Mouse (Mus musculus): ENCODE results near the gene Sh2d4b.
A peak's percentile ranks its signal among the peaks of the same experiment; 100 is the strongest.

Sh2d4b gene

DNA sequence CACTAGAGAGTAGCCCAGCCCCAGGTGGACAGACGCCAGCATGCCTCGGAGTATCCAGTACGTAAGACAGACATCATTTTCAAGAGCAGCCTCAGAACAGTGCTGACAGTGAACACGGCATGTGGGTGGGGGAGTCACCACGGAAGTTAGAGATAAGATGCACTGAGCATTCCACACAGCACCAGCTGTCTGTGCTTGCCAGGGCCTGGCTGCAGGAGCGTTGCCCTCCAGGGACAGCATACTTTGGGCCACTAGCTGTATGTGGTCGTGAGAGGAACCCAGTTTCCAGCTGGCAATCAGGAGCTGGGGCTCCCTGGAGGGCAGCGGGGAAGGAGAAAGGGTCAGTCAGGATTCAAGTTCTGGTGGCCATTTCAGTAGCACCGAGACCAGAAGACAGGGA is 13.7 kb upstream of the Sh2d4b start:
- no peak for DNase-seq (ENCODE audit: low spot score in 2 of 2)

DNA sequence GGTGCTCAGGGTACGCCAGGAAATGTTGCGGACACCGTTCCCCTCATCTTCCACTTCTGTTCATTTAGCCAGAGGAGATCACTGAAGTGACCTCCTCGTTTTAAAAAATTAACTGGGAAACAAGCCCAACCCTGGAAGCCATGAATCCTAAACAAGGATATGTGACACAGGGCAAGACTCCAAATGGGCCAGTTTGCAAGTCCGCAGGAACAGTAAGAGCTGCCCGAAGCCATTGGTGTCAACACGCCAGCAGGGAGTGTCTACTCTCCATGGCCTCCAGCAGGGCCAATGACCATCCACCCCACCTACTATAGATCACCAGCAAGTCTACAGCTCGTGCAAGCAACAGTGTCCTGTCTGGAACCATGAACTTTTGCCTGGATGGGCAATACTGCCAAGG is 12.7 kb upstream of the Sh2d4b start:
- no peak for DNase-seq (ENCODE audit: low spot score in 2 of 2)

DNA sequence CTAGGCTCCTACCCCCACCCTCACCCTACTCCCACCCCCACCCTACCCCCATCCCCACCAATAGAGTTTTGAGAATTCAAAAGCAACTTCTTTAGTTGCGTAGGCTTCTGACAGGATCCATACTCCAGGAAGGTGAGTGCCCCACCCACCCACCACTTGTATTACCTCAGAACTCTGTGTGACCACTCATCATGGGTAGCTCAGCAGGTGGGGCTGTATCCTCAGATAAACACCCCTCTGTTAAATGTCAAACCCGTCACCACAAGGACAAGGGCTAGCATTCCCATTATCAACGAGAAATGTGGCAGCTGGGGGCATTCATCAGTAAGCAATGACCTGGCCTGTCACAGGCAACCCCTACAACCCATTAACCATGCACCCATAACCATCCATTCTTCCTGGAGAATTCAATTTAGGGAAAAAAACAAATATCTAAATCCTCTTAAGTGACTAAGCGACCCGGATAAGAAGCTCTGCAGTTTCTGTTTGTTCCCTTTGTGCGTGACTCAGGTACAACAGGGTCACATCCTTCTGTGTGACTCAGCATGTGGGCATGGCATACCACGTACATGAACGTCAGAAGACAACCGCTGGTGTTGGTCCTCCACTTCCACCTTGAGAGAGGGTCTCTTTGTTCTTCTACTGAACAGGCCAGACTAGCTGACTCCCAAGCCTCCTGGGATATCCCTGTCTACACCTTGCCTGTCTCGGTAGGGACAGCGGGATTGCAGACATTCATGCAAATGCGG is 9.4 kb upstream of the Sh2d4b start:
- no peak for DNase-seq (ENCODE audit: low spot score in 2 of 2)

DNA sequence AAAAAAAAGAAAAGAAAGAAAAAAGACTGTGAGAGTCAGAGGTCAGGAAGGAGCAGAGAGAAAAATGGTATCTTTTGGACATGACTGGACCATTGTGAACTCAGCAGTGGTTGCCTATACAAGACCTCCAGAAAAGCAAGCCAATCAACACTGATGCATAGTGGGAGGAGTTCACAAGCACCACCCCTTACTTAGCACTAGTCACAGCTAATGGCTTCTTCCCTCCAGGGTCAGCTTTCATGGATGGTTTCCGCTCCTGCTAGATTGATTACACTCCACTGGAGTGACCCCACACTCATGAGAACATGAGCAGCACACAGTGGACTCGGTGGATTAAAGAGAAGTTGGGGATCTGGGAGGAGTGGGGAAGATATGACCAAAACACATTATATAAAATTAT is 7.2 kb upstream of the Sh2d4b start:
- DNase-seq (ENCODE audit: low spot score in 2 of 2) = no peak

DNA sequence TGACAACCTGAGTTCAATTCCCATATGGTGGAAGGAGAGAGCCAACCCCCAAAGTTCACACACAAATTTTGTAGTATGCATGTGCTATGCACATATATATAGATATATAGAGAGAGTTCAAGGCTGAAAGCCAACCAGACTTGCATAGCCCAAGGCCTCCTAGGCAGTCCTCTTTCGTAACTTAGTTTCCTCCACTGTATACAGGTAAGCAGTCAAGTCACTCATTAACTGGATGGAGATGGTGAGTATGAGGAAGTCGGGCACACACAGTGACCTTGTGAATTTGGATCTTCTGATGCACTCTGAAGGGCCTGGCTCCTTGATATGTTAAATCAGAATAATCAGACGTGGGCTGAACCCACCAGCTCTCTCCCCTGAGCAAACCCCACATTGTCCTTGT is 4.8 kb upstream of the Sh2d4b start:
- DNase-seq (ENCODE audit: low spot score in 2 of 2) = no peak

DNA sequence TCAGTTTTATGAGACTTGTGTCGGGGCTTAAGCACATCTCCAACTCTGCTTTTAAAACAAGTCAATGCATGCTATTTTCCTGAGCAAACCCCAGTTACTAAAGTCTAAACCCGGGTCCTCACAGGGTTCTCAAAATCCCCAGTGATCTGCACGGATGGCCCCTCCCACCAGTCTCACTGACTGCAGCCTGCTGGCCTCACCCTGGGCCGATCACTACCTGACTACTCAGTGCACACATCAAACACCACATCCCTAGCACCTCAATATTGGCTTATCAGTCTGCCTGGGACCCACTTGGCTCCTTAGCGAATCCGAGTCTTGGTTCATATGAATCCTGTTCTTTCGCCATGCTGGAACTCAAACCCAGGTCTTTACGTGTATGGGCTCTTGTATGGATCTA is 2.6 kb upstream of the Sh2d4b start:
- DNase-seq (ENCODE audit: low spot score in 2 of 2) = no peak

DNA sequence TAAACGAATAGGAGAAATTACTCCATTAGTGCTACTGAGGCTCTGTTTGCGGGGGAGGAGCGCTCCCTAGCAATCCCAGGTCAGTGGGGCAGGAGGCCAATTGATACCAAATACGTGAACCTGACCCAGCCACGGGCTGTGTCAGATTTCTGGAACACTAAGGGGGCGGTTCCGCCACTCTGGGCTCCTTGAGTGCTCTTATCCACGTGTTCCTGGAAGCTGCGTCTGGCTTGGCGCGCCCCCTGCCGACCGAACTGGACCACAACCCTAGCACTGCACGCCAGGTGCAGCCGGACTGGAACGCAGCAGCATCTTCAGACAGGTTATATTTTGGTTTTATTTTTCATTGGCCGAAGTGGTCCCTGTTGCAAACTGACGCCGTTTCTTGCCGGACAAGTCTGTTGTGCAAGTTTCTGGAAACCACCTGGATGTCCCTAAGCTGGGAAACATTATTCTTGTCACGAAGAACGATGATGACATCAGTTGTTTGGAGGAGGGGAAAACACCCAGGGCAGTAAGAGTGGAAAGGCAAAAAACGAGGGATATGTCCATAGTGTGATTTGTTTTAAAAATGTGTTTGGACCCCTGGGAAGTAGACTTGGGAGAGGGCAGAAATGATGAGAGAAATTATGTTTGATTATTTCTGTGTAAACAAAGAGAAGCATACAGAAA is 1.6 kb upstream of the Sh2d4b start:
- peak; percentile 74 to 77 for DNase-seq (ENCODE audit: low spot score in 2 of 2)

DNA sequence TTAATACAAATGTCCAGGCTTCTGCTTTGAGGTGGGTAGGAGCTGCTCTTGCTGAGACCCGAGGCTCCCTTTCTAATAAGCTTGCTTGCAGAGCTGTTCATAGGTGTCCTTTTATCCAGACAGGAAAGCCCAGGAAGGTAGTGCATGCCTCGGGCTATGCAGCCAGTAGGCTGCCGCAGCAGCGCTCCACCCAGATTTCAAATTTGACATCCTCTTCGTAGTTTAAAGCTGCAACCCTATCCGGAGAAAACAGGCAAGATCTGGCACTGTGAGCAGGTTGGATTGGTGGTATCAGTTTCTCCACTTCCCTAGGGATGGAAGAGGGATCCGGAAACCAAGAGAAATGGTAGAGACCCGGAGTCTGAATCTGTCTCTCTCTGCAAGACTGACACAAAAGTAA is 818 bp upstream of the Sh2d4b start:
- no peak for DNase-seq (ENCODE audit: low spot score in 2 of 2)

DNA sequence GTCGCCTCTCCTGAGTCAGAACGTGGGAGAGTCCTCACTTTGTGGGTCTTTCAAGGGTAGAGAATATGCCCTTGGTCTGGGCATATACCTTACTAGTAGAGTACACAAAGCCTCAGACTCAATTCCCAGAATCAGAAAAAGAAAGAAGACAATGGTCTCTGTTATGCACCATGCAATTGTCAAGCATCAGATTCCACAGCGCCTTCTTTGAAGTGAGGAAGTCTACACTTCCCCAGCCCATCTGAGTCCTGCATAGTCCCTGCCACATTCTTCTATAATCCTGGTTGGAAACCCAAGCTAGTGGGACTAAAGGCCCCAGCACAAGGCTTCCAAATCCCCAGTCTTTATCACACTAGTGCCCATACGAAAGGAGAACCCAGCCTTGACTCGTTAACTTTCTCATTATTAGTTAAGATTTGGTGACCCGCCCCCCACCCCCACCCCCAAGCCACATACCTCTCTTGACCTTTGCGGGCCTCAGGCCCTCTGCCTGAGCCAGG is 690 bp downstream of the Sh2d4b start:
- DNase-seq (ENCODE audit: low spot score in 2 of 2) = no peak

DNA sequence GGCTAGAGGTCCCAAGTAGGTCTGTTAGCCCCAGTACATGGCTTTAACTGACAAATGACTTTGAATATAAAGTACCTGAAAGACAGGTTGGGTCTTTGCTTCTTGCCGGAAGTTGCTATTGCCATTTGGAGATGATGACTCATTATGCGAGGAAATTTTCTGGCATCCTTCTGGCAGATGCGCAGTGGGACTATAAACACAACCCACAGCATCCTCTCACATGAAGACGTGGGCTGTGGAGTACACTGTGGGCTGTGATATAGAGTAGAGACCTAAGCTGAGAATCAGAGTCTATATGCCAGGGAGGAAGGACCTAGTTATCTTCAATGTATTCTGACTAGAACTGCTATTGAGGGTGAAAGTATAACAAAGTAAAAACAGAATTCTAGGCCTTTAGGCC is 1.6 kb downstream of the Sh2d4b start:
- DNase-seq (ENCODE audit: low spot score in 2 of 2) = no peak

DNA sequence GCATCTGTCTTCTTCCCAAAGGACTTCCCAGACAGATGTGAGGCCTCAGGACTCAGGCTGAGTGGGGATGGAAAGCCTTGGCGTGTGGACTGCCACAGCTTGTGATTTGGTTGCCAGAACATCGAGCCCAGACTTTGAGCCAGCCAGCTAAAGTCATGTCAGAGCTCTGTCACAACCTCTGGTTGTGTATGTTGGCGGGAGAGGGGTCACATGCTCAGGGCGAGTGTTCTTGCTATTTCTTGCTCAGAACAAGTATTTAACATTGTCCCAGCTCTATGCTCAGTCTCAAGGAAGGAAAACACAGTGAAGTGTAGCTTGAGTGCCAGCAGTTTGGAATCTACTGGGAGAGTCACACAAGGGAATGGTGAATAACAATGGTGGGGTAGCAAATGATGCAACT is 3.4 kb downstream of the Sh2d4b start:
- no peak for DNase-seq (ENCODE audit: low spot score in 2 of 2)

DNA sequence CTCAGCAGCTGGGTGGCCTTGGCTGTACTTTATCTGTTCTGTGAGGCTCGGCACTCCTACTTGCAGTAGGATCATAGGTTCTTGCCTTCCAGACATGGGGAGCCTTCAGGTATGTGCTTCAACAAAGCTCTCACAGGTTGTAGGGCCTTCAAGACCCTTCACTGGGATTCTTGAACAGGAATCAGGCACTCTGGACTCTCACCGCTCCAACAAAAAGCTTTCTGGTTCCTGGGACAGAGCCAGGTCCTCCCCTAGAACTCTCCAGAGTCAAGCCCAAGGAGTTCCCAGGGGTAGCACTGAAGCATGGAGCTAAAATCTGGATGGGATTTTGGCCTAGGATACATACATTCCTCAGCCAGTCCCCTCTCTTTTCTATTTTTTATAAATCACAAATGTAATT is 3.9 kb downstream of the Sh2d4b start:
- DNase-seq (ENCODE audit: low spot score in 2 of 2) = no peak

DNA sequence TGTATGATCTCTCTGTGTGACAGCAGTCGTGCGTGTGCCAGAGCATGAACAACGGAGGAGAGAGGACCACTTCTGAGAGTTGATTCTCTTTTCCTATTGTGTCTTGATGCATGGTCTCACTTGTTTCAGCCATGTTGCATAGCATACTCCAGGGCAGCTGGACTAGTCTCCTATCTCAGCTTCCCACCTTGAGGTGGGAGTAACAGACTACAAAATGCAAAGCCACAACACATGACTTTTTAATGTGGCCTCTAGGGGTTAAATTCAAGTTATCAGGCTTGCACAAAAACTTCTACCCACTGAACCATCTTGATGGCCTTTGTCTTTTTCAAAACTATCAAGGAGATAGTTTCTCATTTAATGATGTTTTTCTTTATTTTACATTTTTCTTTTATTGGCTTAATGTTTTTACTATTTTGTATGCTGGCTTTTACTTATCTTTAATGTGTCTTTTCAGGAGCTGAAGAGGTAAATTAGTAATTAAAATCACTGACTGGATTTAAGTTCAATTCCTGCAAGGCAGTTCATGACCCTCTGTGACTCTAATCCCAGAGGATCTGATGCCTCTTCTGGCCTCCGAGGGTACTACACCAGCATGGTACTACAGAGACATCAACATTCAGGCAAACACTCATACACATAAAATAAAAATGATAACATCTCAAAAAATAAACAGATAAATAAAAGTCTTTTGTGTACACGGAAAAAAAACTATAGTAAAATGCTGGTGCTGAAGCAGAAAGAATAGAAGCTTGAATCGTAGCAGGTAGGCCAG is 6.5 kb downstream of the Sh2d4b start:
- DNase-seq (ENCODE audit: low spot score in 2 of 2) = no peak

DNA sequence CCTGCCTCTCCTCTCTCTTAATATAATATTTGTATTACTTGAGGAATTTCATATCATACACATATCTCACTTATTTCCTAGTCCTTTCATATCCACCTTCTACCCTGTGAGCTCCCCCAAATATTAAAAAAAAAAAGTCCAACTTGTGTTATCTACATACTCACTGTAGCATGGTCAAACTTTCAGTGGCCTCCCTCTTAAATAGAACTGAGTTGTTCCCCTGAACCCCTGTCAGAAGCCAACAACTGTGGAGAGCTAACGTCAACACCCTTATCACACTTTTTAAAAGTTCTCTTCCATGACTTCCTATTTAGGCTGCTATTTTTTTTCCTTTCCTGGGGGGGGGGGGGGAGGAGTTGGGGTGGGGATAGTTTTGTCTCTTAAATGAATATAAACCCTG is 7.3 kb downstream of the Sh2d4b start:
- DNase-seq (ENCODE audit: low spot score in 2 of 2) = no peak

DNA sequence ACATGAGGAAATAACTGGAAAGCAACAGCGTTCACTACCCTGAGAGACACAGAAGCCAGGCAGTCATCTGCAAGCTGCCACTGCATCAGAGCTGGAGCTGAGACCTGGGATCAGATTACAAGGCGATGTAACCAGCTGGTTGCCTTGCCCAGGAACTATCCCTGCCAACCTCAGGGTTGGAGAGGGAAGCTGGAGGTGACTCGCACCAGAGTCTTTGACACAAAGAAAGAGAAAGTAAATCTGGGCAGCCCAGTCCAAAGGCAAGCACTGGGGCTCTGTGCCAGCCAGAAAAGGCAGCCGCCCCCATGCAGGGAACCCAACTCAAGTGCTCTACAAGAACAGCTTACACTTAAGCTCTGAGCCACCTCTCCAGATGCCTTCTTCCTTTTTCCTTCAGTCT is 7.8 kb downstream of the Sh2d4b start:
- DNase-seq (ENCODE audit: low spot score in 2 of 2) = no peak

DNA sequence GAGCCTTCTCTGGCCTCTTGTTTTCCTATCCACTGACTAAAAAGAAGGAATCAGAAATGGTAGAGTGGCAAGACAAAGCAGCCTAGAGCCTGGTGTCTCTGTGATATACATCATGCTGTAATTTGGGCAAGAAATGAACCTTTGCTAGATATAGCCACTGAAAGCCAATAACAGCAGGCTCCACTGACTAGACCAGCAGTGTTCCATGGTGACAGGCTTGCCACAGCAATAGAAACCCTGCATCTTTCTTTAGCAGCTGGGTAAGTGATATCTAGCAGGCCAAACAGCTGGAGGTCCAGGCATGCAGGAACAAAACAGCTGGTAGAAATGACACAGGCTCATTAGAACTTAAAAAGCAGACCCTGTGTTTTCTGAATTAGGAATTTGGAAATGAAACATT is 18.5 kb downstream of the Sh2d4b start:
- no peak for DNase-seq (ENCODE audit: low spot score in 2 of 2)

DNA sequence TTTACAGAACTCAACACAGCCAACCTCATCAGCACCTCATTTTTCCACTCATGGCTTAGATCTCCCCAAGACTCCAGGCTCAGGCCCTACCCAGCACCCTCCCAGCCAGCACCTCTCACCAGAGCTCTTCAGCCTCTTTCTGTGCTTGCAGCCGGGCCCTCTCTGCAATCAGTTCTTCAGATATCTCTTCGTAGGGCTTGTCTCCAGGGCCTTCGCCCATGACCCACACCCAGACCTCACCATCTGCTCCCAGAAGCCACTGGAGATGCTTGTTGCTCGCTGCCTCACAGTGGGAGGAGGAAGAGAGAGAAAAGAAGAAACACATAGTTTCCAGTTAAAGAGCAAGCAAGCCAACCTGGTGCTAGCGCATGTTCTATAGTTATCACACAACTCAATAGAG is 19.1 kb downstream of the Sh2d4b start:
- no peak for DNase-seq (ENCODE audit: low spot score in 2 of 2)

DNA sequence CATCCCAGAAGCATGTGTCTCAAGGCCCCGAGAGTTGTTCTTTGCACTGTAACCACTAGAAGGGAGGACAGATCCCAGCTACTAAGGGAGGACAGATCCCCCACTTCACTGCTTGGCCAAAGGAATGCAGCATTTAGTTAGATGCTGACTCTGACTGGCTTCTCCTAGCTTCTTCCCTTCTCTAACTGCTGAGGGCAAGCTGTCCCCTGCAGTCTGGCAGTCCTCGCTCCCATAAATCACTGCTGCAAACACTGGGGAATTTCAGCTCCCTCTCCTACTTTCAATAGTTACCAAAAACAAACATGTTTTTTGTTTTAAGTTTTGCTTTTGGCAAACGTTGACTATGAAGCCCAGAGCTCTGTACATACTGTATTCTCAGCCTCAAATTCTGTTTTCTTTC is 22.5 kb downstream of the Sh2d4b start:
- no peak for DNase-seq (ENCODE audit: low spot score in 2 of 2)

DNA sequence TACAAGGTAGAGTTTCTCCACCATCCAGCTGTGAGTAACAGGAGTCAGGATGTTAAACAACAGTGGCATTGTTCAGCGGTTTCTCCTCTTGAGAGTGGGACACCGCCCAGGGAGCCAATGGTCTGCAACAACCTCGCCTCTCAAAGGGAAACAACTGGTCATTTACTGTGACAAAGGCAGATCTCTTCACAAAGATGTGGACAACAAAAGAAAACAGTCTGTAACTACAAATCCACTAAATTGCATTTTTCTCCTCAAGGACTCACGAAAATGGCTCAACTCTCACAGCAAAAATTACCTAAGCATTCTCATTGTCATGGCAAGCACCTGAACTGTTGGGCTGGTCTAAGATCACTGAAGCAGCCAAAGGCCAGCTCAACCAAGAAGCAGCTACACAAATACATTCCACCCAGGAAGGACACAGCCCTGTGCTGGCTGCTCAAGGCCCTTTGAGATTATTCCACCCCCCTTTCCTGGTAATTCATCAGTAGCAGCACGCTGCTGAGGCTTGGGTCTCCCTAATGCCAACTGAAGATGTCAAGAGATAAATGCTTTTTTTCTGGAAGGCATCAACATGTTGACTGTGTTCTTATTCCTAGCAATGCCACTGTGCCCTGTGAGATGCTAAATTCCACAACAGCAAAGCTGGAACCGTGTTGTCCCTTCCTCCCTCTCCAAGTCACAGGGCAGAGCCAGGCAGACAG is 28.1 kb downstream of the Sh2d4b start:
- no peak for DNase-seq (ENCODE audit: low spot score in 2 of 2)

DNA sequence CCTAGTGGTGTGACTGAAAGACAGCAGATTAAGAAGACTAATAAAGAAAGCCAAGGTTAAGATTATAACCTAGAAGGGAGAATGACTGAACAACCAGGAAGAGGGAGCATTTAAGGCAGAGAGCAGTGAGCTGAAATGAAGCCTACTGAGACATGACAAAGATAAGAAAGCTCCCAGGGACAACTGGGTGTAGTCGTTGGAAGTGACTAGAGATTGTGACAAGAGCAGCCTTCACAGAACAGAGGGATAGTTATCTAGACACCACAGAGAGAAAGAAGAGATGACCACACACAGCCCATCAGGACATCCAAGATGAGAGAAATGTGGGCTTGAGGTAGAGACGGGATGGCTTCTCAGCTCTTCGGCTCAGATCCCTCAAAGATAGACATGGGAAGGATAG is 29.4 kb downstream of the Sh2d4b start:
- DNase-seq (ENCODE audit: low spot score in 2 of 2) = no peak

DNA sequence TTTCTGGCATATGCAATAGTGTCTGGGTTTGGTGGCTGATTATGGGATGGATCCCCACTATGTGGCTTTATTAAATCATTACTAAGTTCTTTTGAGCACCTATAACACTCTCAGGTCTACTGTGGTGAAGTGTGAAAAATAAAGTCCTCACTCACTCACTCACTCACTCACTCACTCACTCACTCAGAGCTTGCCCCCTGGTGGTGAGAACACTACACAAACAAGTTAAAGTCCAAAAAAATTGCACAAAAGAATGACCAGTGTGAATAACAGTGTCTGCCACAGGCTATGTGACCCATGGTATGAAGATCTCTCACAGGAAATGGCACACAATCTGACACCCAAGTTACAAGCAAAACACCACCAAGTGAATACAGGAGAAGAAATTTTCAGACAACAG is 30.0 kb downstream of the Sh2d4b start:
- DNase-seq (ENCODE audit: low spot score in 2 of 2) = no peak

DNA sequence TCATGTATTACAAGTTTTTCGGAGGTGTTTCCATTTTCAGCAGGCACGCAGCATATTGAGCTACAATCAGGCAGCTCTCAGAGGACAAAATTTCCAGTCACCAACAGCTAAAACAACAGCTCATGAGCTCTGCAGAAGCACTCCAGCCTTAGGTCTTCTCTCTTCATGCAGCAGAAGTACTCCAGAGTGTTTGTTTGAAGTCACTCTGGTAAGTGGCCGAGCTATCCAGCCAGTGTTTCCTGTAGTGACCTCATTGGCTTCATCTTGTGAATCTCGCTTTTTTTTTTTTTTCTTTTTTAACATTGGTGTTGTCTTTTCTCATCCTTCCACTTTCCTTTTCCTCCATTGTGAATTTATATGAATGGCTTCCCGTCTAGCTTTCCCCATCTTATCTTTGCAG is 40.1 kb downstream of the Sh2d4b start:
- DNase-seq (ENCODE audit: low spot score in 2 of 2) = no peak

All from frontal cortex, postnatal 10 days (tissue).